Mouse (Mus musculus) thymus, postnatal 0 days (tissue): Measurements from ENCODE around the gene Dnah14. TPM values are rescaled to one million over a fixed set of nuclear protein-coding genes. Genes with fewer than 3 reads are reported as not detected.

Experiments
- DNase-seq: peaks from one replicate; pipeline ENCODE4 v3.0.0-alpha.2; 2015; ENCODE audit warnings: low spot score
- polyA plus RNA-seq: library from polyadenylated mRNA; unstranded; fragments of >200 nt; fragmentation: Nextera tagmentation; extraction: Ambion mirVana; gene quantifications from 2 replicates; pipeline ENCODE4 v1.2.1, GENCODE M21; 2015

Gene Dnah14
- polyA plus RNA-seq, 1 experiment from 2014 or later: 6.2 TPM

- peak; percentile 19 for DNase-seq
These were observed 275.4 kb downstream of the Dnah14 start for GRCm38 (mm10) chr1:181851521-181852310.

DNA sequence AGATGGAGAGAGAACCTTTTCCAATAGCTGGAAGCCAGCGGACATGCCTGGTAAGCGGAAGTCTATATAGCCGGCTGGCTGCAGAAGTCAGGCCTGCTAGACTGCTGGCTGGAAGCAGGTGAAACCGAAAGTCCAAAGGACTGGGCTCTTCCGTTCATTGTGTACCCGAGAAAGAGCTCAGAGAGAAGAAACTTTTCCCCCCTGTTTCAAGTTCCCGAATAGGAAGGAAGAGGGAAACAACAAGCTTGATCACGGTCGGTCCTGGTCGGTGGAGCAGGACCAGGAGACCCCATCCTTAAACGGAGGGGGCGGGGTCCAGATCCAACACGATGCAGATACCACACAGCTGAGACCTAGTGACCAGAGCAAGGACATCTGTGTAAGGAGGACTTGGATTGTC is 276.1 kb downstream of the Dnah14 start:
- DNase-seq: peak; percentile 46

DNA sequence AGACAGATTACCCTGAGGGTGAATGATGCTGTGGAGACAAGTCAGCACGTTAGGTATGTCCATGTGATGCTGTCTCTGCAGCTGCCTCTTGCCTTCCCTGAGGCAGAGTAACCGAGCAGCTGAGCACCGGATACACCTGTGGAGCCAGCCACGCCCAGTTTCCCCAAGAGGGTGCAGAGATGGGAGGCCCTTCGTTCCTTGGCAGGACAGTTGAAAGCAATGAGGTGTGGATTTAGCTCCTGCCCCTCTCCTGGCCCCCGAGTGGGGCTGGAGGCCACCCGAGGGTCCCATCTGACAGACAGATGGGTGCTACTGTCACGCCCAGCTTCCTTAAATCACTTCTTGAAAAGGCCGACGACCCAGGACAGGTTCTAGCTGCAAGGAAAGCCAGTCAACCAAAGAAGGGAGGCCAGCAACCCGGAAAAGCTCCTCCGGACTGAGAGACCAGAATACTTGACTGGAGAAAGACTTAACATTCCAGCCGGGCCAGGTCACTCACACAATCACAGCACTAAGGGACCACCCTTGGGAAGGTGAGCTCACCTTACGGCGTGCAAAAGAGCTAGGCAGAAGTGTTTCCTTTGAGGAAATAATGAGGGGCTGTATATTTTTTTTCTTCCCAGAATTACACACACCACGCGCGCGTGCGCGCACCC is 276.9 kb downstream of the Dnah14 start:
- DNase-seq: peak; percentile 97

DNA sequence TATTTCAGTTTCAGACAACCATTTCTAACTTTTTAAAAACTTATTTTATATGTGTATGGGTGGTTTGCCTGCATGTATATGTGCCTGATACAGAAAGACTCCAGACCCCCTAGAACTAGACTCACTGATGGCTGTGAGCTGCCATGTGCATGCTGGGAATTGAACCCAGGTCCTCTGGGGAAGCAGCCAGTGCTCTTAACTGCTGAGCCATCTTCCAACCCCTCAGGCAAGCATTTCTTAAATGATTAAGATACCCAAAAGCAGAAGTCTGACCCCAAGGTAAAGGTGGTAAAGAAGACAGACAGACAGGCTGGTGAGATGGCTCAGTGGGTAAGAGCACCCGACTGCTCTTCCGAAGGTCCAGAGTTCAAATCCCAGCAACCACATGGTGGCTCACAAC is 278.5 kb downstream of the Dnah14 start:
- DNase-seq: no peak

- DNase-seq: no peak
These were observed 280.0 kb downstream of the Dnah14 start for GRCm38 (mm10) chr1:181856329-181856728.

GRCm38 (mm10) chr1:181860659-181861058 is 284.3 kb downstream of the Dnah14 start:
- DNase-seq: peak; percentile 91

- DNase-seq: peak; percentile 28
These were observed 285.0 kb downstream of the Dnah14 start for GRCm38 (mm10) chr1:181861181-181861902.

DNA sequence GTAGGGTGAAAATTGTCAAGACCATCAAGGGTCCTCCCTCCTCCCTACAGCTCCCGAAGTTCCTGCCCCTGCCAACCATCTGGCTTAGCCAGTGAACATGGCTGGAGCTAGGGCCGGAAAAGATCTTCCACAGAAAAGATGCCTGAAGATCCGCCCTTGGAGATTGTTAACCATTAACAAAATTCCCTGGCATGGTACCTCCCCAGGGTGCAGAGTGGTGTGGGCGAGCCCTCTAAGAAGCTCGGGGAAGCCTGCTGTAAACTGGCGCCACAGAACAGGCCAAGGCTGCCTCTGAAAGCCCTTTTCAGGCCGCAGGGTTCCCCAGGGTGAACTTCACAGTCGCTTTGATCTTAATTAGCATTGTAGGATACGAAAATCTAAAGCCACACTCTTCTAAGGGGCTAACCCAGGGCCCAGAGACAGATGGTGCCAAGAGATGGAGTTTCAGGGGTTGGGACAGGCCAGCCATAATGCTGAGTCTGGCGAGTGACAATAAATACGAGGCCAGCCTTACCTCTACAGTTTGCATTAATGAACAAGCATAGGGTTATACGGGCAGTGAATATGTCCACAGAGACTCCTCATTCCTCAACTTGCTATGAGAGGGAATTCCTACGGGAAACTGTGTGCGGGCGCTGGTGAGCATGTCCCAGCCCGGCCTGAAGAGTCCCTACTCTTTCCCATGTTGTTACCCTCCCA is 286.5 kb downstream of the Dnah14 start:
- no peak for DNase-seq

GRCm38 (mm10) chr1:181863431-181863830 is 287.1 kb downstream of the Dnah14 start:
- peak; percentile 57 for DNase-seq

Other genes with a start within 250 kb of the Dnah14 start
- 0.10 TPM in 1 of 2 replicates, not detected in the other for gene Cnih3, start 223.9 kb upstream of the Dnah14 start, polyA plus RNA-seq
- 0.09 and 0.18 TPM in 2 replicates for gene Ccdc121, start 65.1 kb upstream of the Dnah14 start, polyA plus RNA-seq